Mouse (Mus musculus) megakaryocyte, embryonic 14.5 days (primary cell): ENCODE data around the gene Hoxb7.

ENCODE experiments used
- FLI1 ChIP-seq: IDR thresholded peaks from 2 replicates; pipeline ENCODE4 v1.6.1; 2012; ENCODE audit warnings: low read length, inconsistent platforms, mixed read lengths
- GATA1 ChIP-seq: IDR thresholded peaks from 3 replicates; pipeline ENCODE4 v1.6.1; 2012; ENCODE audit warnings: mixed read lengths, low read length, inconsistent platforms, borderline replicate concordance

DNA sequence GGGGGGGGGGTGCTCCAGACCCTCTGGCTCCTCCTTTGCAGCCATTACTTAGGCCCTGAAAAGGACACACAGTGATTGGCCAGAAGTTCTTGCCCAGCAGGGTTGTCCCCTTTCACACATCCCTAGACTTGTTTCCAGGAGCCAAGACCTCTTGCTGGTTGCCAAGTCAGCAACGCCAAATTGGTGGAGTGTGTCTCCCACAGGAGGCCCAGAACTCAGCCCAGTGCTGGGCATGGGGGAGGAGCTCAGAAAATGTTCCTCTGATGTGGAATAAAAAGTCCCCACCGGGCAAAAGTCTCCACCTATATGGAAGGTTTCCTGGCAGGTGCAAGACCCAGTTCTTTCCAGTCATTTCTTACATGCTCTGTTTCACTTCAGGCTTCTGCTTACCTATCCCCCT is 27.4 kb upstream of the Hoxb7 start:
- TF ChIP-seq GATA1 (no peak), FLI1 (no peak)
